Mouse (Mus musculus): ENCODE measurements around the gene Olfr672.
"Not testable (repeated sequence)": the region's sequence is repeated elsewhere in the genome, so short reads cannot be mapped to it uniquely, and the experiment has no call there.

Olfr672 gene

DNA sequence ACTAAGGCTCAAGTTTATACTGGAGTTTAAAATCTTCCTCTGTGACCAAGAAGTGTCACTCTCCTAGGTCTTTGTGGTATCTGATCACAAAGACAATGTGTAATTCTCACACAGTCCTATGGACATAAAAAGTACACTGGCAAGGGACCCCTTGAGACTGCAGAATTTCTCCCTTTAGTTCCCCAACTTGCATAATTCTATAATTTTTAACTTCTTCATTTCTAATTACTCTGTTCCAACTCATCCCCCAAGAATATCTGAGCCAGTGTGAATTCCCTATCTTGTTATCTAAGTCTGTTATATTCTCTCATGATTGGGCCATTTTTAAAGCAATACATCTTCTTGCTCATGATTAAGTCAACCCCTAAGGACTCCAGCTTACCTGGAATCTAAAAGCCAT, at the start of gene Olfr672:
Gene Olfr672 (minus strand): TSS at position 101 of the 400 bp plus-strand sequence.
- DNase-seq (ENCODE audit: low spot score), result no peak

DNA sequence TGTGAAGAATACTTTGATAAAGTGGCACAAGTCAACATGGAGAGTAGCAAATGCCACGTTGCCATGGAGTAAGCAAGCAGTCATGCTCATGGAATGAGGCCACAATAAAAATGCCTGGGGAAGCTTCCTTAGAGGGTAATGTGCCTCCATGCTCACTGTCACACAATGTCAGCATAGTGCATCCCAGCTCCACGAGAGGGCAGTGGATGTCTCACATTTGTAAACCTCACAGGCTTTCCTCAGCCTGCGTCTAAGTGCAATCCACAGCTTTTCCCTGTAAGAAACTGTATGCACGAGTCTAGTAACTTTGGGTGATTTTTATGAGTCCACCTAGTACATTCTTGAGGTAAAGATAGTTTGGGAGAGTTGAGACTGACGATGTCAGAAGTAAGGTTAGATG, 32.0 kb upstream of the Olfr672 start:
- not testable (repeated sequence) for DNase-seq (ENCODE audit: low spot score)

DNA sequence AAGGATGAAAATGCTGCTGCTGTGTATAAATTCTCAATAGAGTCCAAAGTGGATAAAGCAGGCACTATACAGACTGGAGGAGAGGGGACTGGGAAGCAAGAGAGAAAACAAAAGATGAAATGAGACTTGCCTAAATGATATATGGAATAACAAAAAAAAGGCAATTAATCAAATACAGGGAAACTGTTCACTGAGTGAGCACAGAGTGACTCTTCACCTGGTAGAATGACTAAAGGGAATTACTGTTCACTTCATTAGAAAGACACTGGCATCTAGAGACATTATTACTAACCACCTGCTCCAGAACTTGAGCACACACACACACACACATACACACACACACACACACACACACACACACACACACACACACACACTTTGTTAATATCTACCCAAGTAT, 30.6 kb upstream of the Olfr672 start, which contains the start of gene Olfr676:
Gene Olfr676 (plus strand): TSS at position 301 of the 400 bp plus-strand sequence.
- no peak for DNase-seq (ENCODE audit: low spot score)

DNA sequence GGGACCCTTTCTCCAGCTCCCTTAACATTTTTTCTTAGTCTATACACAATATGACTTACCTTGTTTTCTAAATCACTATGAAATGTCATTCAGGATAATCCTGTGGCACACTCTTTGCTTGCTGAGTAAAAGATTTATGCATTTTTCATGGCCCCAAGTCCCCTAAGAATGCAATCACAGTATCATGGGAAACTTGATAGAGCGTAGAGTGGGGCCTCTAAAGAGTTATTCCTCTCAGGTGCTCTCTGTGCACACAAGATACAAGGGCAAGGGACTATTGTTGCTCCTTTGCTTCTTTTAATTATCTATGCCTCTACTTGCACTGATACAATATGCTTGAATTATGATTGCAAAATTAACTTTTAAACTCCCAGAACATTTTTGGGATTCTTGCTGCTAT, 26.5 kb upstream of the Olfr672 start, which contains the start of gene Olfr675:
Gene Olfr675 (minus strand): TSS at position 101 of the 400 bp plus-strand sequence.
- DNase-seq (ENCODE audit: low spot score), result no peak

DNA sequence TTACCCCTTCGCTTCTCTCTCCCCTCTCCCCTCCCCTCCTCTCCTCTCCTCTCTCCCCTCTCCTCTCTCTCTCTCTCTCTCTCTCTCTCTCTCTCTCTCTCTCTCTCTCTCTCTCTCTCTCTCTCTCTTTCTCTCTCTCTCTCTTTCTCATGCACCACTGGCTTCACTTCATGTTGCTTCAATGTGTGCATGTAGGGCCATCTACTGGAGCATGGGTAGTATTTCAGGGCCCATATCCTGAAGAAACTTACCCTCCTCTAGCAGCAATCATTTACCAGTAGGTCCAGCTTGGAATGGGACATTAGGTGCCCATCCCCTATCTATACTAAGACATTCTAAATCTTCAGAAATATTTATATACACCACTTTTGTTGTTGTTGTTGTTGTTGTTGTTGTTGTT, 20.7 kb upstream of the Olfr672 start:
- DNase-seq (ENCODE audit: low spot score), result no peak

DNA sequence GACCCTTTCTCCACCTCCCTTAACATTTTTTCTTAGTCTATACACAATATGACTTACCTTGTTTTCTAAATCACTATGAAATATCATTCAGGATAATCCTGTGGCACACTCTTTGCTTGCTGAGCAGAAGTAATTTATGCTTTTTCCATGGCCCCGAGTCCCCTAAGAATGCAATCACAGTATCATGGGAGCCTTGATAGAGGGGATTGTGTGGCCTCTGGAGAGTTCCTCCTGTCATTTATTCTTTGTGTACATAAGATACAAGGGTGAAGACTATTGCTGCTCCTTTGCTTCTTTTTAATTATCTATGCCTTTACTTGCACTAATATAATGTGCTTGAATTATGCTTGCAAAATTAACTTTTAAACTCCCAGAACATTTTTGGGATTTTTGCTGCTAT, 22.8 kb downstream of the Olfr672 start, which contains the start of gene Olfr671:
Gene Olfr671 (minus strand): TSS at position 101 of the 400 bp plus-strand sequence.
- DNase-seq (ENCODE audit: low spot score), result no peak

DNA sequence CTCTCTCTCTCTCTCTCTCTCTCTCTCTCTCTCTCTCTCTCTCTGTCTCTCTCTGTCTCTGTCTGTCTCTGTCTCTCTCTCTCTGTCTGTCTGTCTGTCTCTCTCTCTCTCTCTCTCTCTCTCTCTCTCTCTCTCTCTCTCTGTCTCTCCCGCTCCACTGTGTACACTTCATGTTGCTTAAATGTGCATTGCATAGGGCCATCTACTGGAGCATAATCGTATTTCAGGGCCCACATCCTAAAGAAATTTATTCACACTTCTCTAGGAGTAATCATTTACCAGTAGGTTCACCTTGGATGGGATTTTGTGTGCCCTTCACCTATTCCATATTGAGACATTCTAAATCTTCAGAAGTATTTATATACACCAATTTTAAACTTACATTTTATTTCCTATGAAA, 29.3 kb downstream of the Olfr672 start:
- not testable (repeated sequence) for DNase-seq (ENCODE audit: low spot score)

DNA sequence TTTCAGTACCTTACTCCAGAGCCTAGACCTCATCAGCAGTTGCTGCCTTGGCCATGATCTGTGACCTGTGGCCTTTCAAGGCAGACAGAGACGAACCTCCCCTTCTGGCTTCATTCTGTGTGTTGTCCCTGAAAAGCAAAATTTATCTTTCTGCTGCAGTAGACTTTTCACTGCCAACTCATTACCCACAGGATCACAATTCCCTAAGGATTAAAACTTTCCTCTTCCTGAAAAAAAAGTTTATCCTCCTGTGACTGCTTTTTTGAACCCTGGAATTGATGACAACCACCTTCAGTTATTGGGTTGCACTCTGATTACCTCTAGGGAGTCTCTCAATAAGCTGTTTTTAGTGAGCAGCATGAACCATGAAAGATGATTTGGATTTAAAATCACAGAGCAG, 39.3 kb downstream of the Olfr672 start, which contains the start of gene Olfr670:
Gene Olfr670 (minus strand): TSS at position 101 of the 400 bp plus-strand sequence.
- no peak for DNase-seq (ENCODE audit: low spot score)

DNA sequence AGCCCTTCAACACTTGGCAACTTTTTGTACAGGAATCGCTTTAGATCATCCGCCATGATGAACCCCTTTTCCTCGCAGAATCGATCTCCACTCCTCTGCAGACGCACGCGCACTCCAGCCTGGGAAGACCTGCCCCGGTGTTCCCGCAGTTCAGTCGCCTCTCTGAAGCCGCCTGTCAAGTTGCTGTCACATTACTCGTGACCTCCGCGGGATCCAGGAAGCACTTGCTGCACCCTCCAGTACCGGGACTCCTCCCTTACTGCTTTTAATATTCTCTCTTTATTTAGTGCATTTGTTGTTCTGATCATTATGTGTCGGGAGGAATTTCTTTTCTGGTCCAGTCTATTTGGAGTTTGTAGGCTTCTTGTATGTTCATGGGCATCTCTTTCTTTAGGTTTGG, 51.6 kb downstream of the Olfr672 start:
- DNase-seq (ENCODE audit: low spot score), result not testable (repeated sequence)
